Mouse (Mus musculus): ENCODE measurements at regions not wholly inside any gene's neighbourhood (a gene's known extent, or its start where the extent isn't known, plus 50 kb on each side); places are given as distances from the start of the nearest gene placed in this dataset.

DNA sequence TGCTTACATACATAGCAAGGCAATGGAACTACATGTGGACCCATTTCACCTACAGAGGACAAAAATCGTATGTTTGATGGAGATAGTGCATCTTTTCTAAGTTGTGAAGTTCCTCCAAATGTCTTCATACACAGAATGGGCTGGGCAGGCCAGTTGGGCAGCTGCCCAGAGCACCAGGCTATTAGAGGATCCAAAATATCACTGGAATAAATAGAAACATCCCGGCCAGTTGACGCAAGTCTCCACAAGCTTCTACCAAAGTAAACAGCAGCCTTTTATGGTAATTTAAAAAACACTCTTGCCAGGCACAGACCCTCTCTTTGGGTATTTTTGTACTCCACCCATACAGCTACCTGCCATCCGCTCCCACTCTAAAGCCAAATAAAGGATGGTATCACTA, 400.9 kb downstream of the H2al1j start:
- in situ Hi-C loops (cut with MboI; ENCODE audit: low pct_unique_long_range_greater_than_20kb in 1 of 2, low sequenced_read_pairs in 2 of 2, unreplicated experiment in 1 of 2), result no loop called here

DNA sequence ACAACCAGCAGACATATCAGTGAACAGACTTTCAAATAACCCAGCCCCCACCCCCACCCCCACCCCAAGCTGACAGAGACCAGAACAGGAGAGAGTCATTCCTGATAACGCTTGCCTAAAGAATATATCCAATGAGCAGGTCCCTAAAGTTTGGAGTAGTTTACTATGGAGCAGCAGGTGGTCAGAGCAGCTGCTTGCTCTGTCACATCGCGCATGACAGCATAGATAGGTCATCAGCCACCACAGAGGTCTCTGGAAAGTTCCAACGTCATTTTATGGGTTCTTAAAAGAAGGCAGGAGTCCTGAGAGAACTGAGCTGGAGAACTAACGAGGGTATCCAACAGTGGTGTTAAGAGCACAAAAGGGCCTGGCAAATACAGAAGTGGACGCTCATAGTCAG, 402.4 kb downstream of the H2al1j start:
- in situ Hi-C loops (cut with MboI; ENCODE audit: low pct_unique_long_range_greater_than_20kb in 1 of 2, low sequenced_read_pairs in 2 of 2, unreplicated experiment in 1 of 2), result no loop called here

DNA sequence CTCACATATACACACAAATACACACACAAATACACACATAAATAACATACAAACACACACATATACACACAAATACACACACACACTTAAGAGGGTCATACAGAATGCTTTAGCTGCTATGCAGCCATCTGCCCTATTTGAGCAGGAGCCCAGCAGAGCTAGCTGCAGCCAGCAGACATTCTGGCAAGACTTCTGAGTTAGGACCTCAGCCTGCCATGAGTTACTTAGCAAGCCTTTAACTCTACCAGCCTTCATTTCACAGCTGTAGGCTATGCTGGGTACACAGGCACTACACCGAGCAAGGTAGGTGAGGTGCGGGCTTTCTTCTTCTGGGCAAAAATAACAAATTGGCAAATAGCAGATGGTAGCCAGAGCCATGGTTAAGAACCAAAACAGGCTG, 404.7 kb downstream of the H2al1j start:
- in situ Hi-C loops (cut with MboI; ENCODE audit: low pct_unique_long_range_greater_than_20kb in 1 of 2, low sequenced_read_pairs in 2 of 2, unreplicated experiment in 1 of 2), result no loop called here

DNA sequence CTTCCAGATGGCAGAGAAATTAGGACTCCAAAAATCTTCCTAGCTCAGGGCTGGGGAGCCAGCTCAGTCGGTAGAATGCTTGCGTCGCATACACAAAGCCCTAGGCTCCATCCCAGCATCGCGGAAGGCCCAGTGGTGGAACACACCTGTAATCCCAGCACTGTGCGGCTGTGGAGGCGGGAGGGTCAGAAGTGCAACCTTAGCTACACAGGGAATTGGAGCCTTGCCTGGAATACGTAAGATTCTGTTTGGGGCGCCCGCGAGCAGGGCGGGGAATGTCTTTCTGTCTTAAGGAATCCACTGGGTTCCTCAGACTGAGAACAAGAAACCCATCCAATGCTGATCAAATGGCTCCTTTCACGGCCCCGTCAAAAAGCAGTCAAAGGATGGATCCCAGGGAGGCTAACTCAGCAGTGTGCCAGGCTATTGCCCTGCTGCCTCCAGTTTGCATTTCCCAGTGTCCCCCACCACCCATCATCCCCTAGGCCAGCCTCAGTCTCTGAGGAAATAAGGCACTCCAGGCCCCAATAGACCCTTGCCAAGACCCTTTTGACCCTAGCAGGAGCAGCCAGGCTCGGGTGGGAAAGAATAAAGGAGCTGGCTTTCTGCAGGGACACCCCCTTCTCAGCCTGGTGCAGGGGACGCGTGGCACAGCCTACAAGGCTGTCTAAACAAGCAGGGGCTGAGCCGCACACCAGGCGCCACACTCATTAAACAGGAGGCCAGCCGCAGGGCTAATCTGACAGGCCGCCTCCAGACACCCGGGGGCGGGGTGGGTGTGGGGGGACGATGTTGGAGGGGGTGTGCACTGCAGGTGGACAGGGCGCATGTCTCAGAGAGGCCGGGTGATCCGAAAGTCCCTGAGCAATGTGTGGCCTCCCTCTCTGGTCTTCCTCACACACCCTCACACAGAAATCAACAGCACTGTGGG, 407.1 kb downstream of the H2al1j start:
- in situ Hi-C loops (cut with MboI; ENCODE audit: low pct_unique_long_range_greater_than_20kb in 1 of 2, low sequenced_read_pairs in 2 of 2, unreplicated experiment in 1 of 2), result no loop called here

DNA sequence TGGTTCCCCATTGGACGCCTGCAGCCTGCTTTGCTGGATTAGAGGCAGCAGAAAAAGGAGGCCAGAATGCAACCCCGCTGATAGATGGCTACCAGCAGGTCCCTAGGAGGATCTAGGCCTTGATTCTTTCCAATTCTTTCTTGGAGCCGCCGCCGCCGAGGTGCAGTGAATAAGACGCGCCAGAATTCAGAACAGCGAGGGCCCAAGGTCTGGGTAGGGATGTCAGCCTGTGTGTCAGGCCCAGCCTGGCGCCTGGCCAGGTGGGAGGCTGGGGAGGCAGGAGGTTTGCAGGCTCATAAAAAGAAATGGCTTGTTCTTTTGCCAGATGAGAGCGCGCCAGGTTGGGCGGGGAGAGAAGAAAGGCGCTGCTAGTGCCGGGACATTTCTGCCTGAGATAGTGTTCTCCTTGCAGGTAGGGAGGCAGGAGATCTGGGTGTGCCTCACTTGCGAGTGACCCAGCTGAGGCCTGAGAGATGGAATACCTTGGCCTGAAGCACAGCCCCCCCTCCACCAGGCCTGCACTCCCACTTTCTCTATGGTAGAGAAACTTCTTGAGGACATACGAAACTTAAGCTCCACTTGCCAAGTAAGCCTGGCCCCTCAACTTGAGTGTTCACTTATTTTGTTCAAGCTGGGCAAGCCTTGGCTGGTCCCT, 408.0 kb downstream of the H2al1j start:
- in situ Hi-C loops (cut with MboI; ENCODE audit: low pct_unique_long_range_greater_than_20kb in 1 of 2, low sequenced_read_pairs in 2 of 2, unreplicated experiment in 1 of 2), result no loop called here

DNA sequence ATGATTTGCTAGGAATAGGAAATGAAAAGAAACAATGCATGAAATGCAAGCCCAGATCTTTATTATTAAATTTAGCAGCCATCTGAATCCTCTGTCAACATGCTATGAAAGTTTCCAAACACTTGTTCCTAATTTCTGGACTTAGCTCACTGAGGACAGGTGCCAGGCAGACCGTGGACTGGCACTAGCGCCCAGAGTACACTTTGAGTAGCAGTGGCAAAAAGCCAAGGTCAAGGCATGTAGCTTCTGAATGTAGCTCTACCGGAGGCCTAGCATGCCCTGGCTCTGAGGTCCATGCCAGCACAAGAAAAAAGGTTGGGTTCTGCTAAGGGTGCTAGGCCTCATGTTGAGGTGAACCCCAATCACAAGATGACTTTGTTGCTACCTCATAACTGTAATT, 408.9 kb downstream of the H2al1j start:
- in situ Hi-C loops (cut with MboI; ENCODE audit: low pct_unique_long_range_greater_than_20kb in 1 of 2, low sequenced_read_pairs in 2 of 2, unreplicated experiment in 1 of 2), result no loop called here

DNA sequence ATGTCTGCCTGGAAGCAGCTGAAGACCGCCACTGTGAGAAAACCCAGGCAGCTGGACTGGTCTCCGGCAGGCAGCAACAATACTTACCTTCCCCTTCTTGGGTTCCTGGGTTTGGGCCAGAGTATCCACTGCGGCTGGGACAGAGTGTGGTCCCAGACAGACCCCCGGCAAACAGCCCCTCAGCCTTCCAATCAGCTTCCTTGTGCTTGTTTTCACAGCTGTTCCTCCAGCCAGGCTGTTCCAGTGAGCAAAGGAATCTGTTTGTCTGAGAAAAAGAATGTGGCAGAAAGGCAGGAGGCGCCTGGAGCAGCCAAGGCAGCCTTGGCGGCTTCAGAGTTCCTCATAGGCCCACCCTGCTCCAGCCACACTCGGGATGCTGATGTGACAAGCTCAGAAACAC, 411.9 kb downstream of the H2al1j start:
- in situ Hi-C loops (cut with MboI; ENCODE audit: low pct_unique_long_range_greater_than_20kb in 1 of 2, low sequenced_read_pairs in 2 of 2, unreplicated experiment in 1 of 2), result no loop called here

DNA sequence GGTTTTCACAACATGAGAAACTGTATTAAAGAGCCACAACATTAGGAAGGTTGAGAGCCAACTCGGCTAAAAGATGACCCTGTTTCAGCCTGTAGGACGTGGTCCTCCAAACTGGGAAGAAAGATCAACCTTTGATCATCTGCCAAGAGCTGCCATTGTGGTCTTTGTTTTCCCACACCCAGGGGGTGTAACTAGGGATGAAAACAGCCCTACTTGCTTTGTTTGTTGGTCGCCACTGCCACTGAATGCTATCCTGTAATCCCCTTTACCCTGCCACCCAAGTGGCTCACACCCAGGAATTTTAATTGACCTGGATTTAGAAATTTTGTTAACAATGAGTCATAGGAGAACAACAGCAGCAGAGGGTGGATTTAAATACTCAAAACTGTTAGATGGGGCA, 414.2 kb downstream of the Bcor start:
- in situ Hi-C loops (cut with MboI; ENCODE audit: low pct_unique_long_range_greater_than_20kb in 1 of 2, low sequenced_read_pairs in 2 of 2, unreplicated experiment in 1 of 2), result no loop called here

DNA sequence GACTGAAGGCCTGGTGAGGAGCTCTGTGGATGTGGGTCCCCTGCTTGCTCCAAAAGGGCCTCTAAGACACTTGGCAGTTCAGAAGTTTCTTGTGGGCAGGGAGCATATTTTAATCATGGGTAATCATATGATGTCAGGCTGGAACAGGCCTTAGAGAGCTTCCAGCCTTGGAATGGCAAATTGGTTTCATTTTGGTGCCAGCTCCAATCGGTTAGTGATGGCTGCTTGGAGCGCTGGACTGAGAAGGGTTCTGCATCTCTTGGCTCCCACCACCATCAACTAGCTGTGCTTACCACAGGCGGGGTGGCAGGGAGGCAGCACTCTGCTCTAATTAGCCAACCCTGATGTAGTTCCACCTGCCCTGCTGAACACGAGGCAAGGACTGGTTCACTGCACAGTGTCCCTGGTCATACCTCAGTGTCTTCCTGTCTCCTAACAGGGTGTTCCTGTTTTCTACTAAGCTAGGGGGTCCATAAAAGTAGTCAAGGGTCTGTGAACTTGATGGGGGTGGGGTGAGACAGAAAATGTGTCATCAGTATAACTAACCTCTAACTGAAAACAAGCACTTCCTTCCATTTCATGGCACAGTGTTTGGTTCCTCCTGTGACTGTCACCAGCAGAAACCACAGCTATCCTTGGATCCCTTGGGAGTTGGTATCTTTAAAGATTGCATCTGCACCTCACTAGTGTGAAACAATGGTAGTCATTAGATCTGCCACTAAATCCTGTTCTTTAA, 412.6 kb downstream of the Bcor start:
- in situ Hi-C loops (cut with MboI; ENCODE audit: low pct_unique_long_range_greater_than_20kb in 1 of 2, low sequenced_read_pairs in 2 of 2, unreplicated experiment in 1 of 2), result no loop called here

DNA sequence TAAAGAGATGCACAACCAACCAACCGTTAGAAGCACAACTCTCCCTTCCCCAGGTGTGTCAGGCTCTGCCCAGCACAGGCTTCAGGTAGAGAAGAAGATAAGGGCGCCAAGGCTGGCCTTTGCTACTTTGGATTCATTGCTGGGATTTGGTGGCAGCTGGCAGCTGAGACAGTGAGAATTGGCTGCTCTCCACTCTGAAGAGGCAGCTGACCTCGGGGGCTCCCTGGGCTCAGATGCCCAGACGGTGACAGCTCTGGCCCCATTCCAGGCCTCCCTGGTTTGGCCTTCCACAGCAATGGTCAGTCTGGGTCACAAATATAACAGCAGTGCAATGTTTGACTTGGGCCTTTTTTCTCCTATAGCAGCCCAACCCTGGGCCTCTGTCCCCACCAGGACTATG, 411.9 kb downstream of the Bcor start:
- in situ Hi-C loops (cut with MboI; ENCODE audit: low pct_unique_long_range_greater_than_20kb in 1 of 2, low sequenced_read_pairs in 2 of 2, unreplicated experiment in 1 of 2), result no loop called here

DNA sequence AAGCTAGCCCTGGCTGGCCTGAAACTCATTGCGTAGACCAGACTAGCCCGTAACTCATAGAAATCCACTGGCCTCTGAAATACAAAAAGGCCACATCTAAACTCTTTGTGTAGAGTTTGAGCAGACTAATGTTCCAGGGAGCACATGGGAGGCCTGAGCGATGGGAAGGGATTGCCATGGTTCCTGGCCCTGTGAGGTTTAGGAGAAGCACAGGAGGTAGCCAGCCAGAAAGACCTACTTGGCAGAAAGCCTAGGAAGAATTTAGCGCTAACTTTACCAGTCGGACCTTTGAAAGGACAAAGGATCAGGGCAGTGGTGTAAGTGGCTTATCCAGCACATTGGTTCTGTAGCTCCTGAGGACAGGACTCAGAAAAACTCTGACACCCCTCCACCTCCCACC, 407.6 kb downstream of the Bcor start:
- in situ Hi-C loops (cut with MboI; ENCODE audit: low pct_unique_long_range_greater_than_20kb in 1 of 2, low sequenced_read_pairs in 2 of 2, unreplicated experiment in 1 of 2), result no loop called here

DNA sequence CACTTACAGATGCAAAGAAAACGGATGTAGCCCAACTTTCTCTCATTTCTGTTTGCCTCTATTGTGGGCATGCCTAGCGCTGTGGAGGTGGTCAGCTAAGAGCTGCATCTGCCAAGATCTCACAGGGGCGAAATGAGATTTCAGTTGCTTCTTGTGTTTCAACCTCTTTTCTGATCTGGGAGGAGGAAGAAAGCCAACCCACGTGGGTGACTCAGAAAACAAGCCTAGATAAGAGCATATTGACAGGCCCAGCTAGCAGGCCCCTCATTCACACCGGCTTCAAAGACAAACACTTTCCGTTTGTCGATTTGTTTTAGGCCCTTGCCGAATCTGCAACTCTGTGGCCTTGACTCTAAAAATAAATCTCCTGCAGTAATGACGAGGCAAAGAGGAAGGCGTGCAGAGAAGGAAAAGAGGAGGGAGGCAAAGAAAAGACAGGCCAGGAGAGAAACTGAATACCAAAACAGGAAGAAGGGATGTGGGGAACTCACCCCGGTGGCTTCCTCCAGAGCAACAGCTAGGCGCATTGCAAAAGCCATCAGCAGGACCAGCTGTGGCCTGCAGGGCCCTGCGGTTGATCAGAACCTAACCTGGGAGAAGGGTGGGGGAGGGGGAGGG, 407.1 kb downstream of the Bcor start:
- in situ Hi-C loops (cut with MboI; ENCODE audit: low pct_unique_long_range_greater_than_20kb in 1 of 2, low sequenced_read_pairs in 2 of 2, unreplicated experiment in 1 of 2), result no loop called here

DNA sequence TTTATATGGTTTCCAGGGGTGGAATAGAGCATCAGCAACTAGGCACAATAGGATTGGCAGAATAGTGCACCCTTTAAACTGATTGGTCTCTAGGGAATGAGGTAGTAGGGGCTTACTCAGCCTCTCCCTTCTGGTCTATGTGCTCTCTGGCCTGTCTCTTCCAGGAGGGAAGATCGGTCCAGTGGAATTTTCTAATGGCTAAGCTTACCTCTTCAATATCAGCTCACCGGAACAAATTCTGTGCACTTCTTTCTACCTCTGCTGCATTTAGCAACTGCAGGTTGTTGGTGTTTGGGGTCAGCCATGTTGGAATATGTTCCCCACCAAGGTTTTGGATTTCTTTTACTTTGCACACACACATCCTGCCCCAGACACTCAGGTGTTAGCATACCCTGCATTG, 405.1 kb downstream of the Bcor start:
- in situ Hi-C loops (cut with MboI; ENCODE audit: low pct_unique_long_range_greater_than_20kb in 1 of 2, low sequenced_read_pairs in 2 of 2, unreplicated experiment in 1 of 2), result no loop called here

DNA sequence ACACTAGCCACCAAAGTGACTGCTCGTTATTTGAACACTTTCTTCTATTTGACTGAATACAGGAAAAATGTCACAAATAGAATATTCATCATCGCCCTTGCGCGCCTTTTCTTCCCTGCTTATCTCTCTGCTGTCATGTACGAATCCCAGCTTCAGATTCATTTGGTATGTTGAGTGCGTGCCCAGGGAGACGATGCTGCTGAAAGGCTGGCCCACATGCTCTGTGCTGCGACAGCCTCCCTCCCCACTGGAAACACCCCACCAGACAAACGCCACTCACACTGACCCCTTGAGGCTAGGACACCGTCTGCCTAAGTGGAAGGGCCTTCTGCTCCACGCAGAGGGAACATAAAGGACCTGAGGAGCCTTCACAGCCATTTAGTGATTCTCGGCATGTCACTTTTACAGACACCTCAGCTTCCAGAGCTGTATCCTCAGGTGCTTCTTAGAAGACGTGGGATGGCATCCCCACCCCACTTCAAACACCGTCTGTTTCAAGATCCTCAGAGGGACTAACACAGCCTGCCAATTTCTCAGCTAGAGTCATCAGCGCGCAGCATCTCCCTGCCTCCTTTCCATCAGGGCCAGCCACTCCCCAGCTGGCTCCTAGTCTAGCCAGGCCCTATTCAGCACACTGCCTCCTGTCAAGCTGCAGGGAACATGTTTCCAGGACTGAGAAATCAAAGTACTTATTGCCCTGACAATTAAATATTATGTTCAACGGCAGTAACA, 396.6 kb downstream of the Bcor start:
- in situ Hi-C loops (cut with MboI; ENCODE audit: low pct_unique_long_range_greater_than_20kb in 1 of 2, low sequenced_read_pairs in 2 of 2, unreplicated experiment in 1 of 2), result no loop called here

DNA sequence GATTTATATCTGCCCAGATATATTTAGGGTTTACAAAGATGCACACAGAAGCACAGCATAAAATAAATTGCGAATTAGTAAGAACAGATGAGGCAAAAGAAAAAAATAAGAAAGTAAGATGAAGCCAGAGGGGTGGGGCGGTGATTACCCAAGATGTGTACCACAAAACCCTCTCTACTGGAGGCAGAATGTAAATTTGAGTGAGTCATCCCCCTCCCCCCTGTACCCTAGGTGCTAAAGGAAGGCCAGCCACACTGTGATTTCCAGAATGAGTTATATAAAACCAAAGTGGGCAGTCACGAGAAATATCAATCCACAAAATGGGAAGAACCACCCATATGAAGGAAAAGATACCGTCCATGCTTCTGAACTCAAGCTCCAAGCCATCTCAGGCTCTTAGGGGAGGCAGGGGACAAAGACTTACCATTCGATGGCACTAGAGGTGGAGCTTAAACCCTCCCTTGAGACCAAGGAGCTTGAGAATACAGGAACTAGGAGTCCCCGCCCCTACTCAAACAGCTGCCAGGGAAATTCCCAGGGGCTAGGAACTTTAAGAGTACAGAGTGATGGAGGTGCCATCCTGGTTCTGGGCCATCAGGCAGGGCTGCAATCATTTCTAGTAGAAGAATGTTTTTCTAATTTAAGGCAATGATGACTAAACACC, 383.8 kb downstream of the Bcor start:
- in situ Hi-C loops (cut with MboI; ENCODE audit: low pct_unique_long_range_greater_than_20kb in 1 of 2, low sequenced_read_pairs in 2 of 2, unreplicated experiment in 1 of 2), result no loop called here

DNA sequence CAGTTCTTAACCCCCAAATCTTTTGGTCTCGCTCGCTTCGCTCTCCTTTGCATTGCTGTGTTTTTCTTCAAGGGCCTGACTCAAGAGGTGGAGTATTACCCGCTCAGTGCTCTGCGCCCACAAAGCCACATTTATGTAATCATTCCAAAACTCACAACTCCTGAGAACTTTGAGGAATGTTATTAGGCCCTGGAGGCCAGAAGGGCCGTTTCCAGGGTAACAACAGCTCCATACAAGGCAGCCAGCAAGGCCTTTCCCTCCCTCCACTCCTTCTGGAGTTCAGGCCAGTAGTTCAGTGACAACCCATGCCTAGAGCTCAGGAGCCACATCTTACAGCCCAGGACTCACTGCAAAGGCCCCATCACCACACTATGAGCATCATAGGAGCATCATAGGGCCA, 365.1 kb downstream of the Bcor start:
- in situ Hi-C loops (cut with MboI; ENCODE audit: low pct_unique_long_range_greater_than_20kb in 1 of 2, low sequenced_read_pairs in 2 of 2, unreplicated experiment in 1 of 2), result no loop called here

DNA sequence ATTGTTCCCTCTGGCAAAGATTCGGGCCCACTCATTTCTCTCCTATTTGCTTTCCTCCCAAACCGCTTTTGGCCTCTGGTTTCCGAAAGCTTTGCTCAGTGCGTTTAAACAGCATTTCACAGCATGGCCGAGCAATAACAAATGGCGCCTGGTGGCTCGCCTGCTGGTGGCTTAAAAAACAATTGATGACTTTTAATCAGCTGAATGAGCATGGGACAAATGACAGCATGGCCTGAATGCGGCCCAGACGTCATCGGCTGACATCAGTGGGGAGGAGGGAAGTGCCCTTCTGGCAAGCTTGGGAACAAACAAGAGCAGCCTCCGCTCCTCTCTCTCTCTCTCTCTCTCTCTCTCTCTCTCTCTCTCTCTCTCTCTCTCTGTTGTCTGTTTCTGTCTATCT, 362.3 kb downstream of the Bcor start:
- in situ Hi-C loops (cut with MboI; ENCODE audit: low pct_unique_long_range_greater_than_20kb in 1 of 2, low sequenced_read_pairs in 2 of 2, unreplicated experiment in 1 of 2), result no loop called here

DNA sequence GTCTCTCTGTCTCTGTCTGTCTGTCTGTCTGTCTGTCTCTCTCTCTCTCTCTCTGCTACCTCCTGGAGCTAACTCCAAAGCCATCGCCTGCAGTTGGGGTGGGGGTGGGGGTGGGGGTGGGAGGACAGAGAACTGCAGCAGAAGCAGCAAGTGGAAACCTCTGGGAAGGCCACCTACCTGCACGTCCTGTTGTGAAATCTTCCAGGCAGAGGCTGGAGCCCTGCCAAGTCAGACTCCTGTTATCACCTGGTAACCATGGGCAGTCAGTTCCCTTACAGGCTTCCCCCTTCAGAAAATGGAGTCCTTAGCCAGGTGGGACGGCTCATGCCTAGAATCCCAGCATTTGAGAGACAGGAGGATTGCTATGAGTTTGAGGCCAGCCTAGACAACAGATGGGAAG, 361.8 kb downstream of the Bcor start:
- in situ Hi-C loops (cut with MboI; ENCODE audit: low pct_unique_long_range_greater_than_20kb in 1 of 2, low sequenced_read_pairs in 2 of 2, unreplicated experiment in 1 of 2), result no loop called here

Measured in mouse embryonic stem cell (cell line).